Mouse (Mus musculus) ES-E14 (cell line): ENCODE results near the gene Havcr2. TPM values are rescaled to one million over a fixed set of nuclear protein-coding genes. Genes with fewer than 3 reads are reported as not detected.

Experiments
- DNase-seq: peaks from one replicate; pipeline ENCODE4 v3.0.0-alpha.2; 2013; ENCODE audit warnings: low read depth, low spot score
- H3K27ac ChIP-seq: 2 replicates; pipeline ENCODE4 v1.5.1; 2012; ENCODE audit warnings: low read depth, mild to moderate bottlenecking, low read length, moderate library complexity, mixed read lengths; ENCODE audit not compliant: poor library complexity, insufficient read depth, severe bottlenecking
- H3K36me3 ChIP-seq: 2 replicates; pipeline ENCODE4 v1.6.1; 2012; ENCODE audit warnings: mild to moderate bottlenecking, low read length, moderate library complexity, mixed read lengths; ENCODE audit not compliant: control insufficient read depth, poor library complexity, insufficient read depth, severe bottlenecking
- H3K4me1 ChIP-seq, 2 experiments: fragments of 150-350 bp in 1 of 2; sonication (generic) in 1 of 2; 2 replicates each; pipeline ENCODE4 v1.6.1; 2012; ENCODE audit warnings: low read length in 2 of 2, mild to moderate bottlenecking in 1 of 2, mixed read lengths in 1 of 2; ENCODE audit not compliant: control insufficient read depth in 2 of 2, insufficient read depth in 2 of 2, poor library complexity in 1 of 2
- H3K4me3 ChIP-seq, 2 experiments: fragments of 150-350 bp in 1 of 2; sonication (generic) in 1 of 2; 2 replicates each; pipeline ENCODE4 v1.5.1; 2012; ENCODE audit warnings: low read length in 2 of 2, low read depth in 1 of 2, mild to moderate bottlenecking in 1 of 2, mixed read lengths in 1 of 2; ENCODE audit not compliant: insufficient read depth in 1 of 2, poor library complexity in 1 of 2, severe bottlenecking in 1 of 2
- H3K9ac ChIP-seq: 2 replicates; pipeline ENCODE4 v1.6.1; 2012; ENCODE audit warnings: low read depth, mild to moderate bottlenecking, low read length, mixed read lengths; ENCODE audit not compliant: poor library complexity, insufficient read depth, severe bottlenecking
- H3K9me3 ChIP-seq: fragments of 150-350 bp; sonication (generic); 2 replicates; pipeline ENCODE4 v1.6.1; 2012; ENCODE audit warnings: low read depth, mild to moderate bottlenecking, low read length; ENCODE audit not compliant: control insufficient read depth, insufficient read depth
- CHD2 ChIP-seq: IDR thresholded peaks from 2 replicates; pipeline ENCODE4 v1.6.1; 2014; ENCODE audit warnings: mild to moderate bottlenecking, low read depth, low read length, inconsistent platforms
- HCFC1 ChIP-seq: IDR thresholded peaks from 2 replicates; pipeline ENCODE4 v1.6.1; 2012; ENCODE audit warnings: low read length, inconsistent platforms, borderline replicate concordance; ENCODE audit not compliant: insufficient read depth
- MAFK ChIP-seq: IDR thresholded peaks from 2 replicates; pipeline ENCODE4 v1.6.1; 2014; ENCODE audit warnings: mild to moderate bottlenecking, low read depth, low read length, inconsistent platforms; ENCODE audit not compliant: insufficient read depth
- ZC3H11A ChIP-seq: IDR thresholded peaks from 2 replicates; pipeline ENCODE4 v1.6.1; 2012; ENCODE audit warnings: low read depth, mild to moderate bottlenecking, inconsistent platforms, low read length, borderline replicate concordance
- ZNF384 ChIP-seq: IDR thresholded peaks from 2 replicates; pipeline ENCODE4 v1.6.1; 2012; ENCODE audit warnings: low read depth, low read length, inconsistent platforms
- in situ Hi-C, 2 experiments: fragments of 600-800 bp; cut with MboI; formaldehyde crosslinking; loops; one replicate each; pipeline ENCODE4 v1.15.1; 2025; ENCODE audit warnings: low sequenced_read_pairs in 2 of 2, inconsistent platforms in 1 of 2; ENCODE audit not compliant: unreplicated experiment in 2 of 2
- total RNA-seq: library from RNA; depleted of rRNA; stranded (reverse); fragments of 300-350 nt; gene quantifications from 2 replicates; pipeline ENCODE4 v1.2.3, GENCODE M21; 2012

Havcr2 gene
- total RNA-seq, 1 experiment: not detected

GRCm38 (mm10) chr11:46466878-46467277 lies 12.1 kb downstream of the Havcr2 start:
- no peak overlapping the region for H3K27ac ChIP-seq
- in situ Hi-C loops: no loop called here
- H3K36me3 ChIP-seq: no peaks in the 10 kb centered on the region
- no peaks in the 10 kb centered on the region for H3K4me1 ChIP-seq
- H3K9me3 ChIP-seq: no peaks in the 10 kb centered on the region
- TF ChIP-seq HCFC1: no peak
- TF ChIP-seq MAFK: no peak
- TF ChIP-seq CHD2: no peak
- TF ChIP-seq ZNF384: no peak
- TF ChIP-seq ZC3H11A: no peak
- no peak for DNase-seq
- H3K9ac ChIP-seq: no peak overlapping the region
- H3K4me3 ChIP-seq: no peak overlapping the region

DNA sequence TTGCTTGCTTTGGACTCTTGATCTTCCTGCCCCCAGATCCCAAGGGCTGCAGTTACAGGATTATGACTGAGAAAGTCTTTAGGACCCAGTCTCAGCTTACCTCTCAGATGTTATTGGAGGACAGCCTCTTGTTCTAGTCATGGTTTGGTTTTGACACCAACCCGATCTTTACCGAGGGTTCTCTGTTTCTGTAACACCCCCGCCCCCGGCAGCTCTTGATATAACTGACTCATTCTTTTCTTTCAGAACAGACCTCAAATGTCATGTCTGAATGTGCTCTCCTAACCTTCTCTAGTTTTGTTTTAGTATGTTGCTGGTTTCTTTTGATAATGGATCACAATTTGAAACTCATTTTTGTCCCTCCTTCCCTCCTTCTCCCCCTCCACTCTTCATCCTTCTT lies 19.5 kb downstream of the Havcr2 start:
- no peaks in the 10 kb centered on the region for H3K4me1 ChIP-seq
- no peaks in the 10 kb centered on the region for H3K9me3 ChIP-seq
- no peak overlapping the region for H3K9ac ChIP-seq
- in situ Hi-C loops: no loop called here
- H3K4me3 ChIP-seq: no peak overlapping the region
- H3K36me3 ChIP-seq: no peaks in the 10 kb centered on the region
- no peak overlapping the region for H3K27ac ChIP-seq
- DNase-seq: no peak
- no peak for TF ChIP-seq HCFC1
- no peak for TF ChIP-seq ZNF384
- TF ChIP-seq MAFK: no peak
- no peak for TF ChIP-seq ZC3H11A
- TF ChIP-seq CHD2: no peak

GRCm38 (mm10) chr11:46479311-46479710 lies 24.6 kb downstream of the Havcr2 start:
- Histone ChIP-seq H3K4me1 (no peaks in the 10 kb centered on the region), H3K9me3 (no peaks in the 10 kb centered on the region), H3K36me3 (no peaks in the 10 kb centered on the region), H3K9ac (no peak overlapping the region), H3K27ac (no peak overlapping the region), H3K4me3 (no peak overlapping the region)
- TF ChIP-seq ZC3H11A (no peak), CHD2 (no peak), MAFK (no peak), ZNF384 (no peak), HCFC1 (no peak)
- in situ Hi-C loops: no loop called here
- DNase-seq: no peak

- TF ChIP-seq HCFC1 (no peak), CHD2 (no peak), ZC3H11A (no peak)
- in situ Hi-C loops: no loop called here
- no peaks in the 10 kb centered on the region for H3K36me3 ChIP-seq
- no peak for DNase-seq
- H3K9ac ChIP-seq: no peak overlapping the region
- H3K4me1 ChIP-seq: no peaks in the 10 kb centered on the region
- H3K9me3 ChIP-seq: no peaks in the 10 kb centered on the region
- no peak overlapping the region for H3K4me3 ChIP-seq
- H3K27ac ChIP-seq: no peak overlapping the region
Observed at GRCm38 (mm10) chr11:46480517-46480916, 25.8 kb downstream of the Havcr2 start.

GRCm38 (mm10) chr11:46488231-46488630 lies 33.5 kb downstream of the Havcr2 start:
- Histone ChIP-seq H3K9me3 (no peaks in the 10 kb centered on the region), H3K36me3 (no peaks in the 10 kb centered on the region), H3K9ac (no peak overlapping the region), H3K4me3 (no peak overlapping the region), H3K4me1 (no peaks in the 10 kb centered on the region), H3K27ac (no peak overlapping the region)
- DNase-seq: no peak
- TF ChIP-seq ZNF384: no peak
- in situ Hi-C loops: no loop called here
